Mouse (Mus musculus) heart, adult 2 months (tissue): ENCODE measurements around the gene Slc2a13. TPM values are rescaled to one million over a fixed set of nuclear protein-coding genes. Genes with fewer than 3 reads are reported as not detected.

Source experiments
- DNase-seq, 2 experiments: peaks; one replicate each; pipeline ENCODE4 v3.0.0; 2021
- H3K27ac ChIP-seq: fragments of 200-600 bp; 2 replicates; pipeline ENCODE4 v1.8.1; 2022
- H3K27me3 ChIP-seq: fragments of 200-500 bp; 2 replicates; pipeline ENCODE4 v1.6.1; 2012; ENCODE audit warnings: mild to moderate bottlenecking, low read length, inconsistent platforms, mixed read lengths; ENCODE audit not compliant: control insufficient read depth, insufficient read depth
- H3K36me3 ChIP-seq: fragments of 200-500 bp; 2 replicates; pipeline ENCODE4 v1.6.1; 2012; ENCODE audit warnings: low read length, inconsistent platforms; ENCODE audit not compliant: control insufficient read depth, insufficient read depth
- H3K4me1 ChIP-seq: fragments of 200-500 bp; 2 replicates; pipeline ENCODE4 v1.6.1; 2011; ENCODE audit warnings: low read length; ENCODE audit not compliant: control insufficient read depth, insufficient read depth
- H3K4me3 ChIP-seq: fragments of 200-600 bp; 2 replicates; pipeline ENCODE4 v1.8.1; 2022
- H3K79me2 ChIP-seq: fragments of 200-500 bp; replicated peaks from 2 replicates; pipeline ENCODE4 v1.6.1; 2012; ENCODE audit warnings: mild to moderate bottlenecking, inconsistent platforms, low read length, moderate library complexity, mixed read lengths; ENCODE audit not compliant: control insufficient read depth, insufficient read depth
- H3K9ac ChIP-seq: fragments of 200-500 bp; 2 replicates; pipeline ENCODE4 v1.6.1; 2012; ENCODE audit warnings: low read depth, mild to moderate bottlenecking, control low read depth, inconsistent platforms, low read length, mixed read lengths
- CTCF ChIP-seq: fragments of 200-600 bp; IDR thresholded peaks from 2 replicates; pipeline ENCODE4 v1.8.1; 2022; ENCODE audit warnings: antibody characterized with exemption, mild to moderate bottlenecking, moderate library complexity
- EP300 ChIP-seq: fragments of 200-500 bp; IDR thresholded peaks from 2 replicates; pipeline ENCODE4 v1.6.1; 2011; ENCODE audit warnings: low read depth, low read length, control low read depth; ENCODE audit not compliant: insufficient read depth
- POLR2A ChIP-seq: fragments of 200-500 bp; IDR thresholded peaks from 2 replicates; pipeline ENCODE4 v1.6.1; 2011; ENCODE audit warnings: mild to moderate bottlenecking, low read depth, low read length, control low read depth; ENCODE audit not compliant: insufficient read depth
- WGBS: fragments of 180-500 bp; shearing (Covaris S2); methylation state at CpG from one replicate; pipeline ENCODE4 v1.1.7; 2018; 5-methylcytosine and 5-hydroxymethylcytosine counted together
- intact Hi-C: fragments of 180-260 bp; cut with DNase I; formaldehyde crosslinking; loops from one replicate; pipeline ENCODE4 v1.15.1; 2025
- polyA plus RNA-seq: library from polyadenylated mRNA; depleted of rRNA; stranded (reverse); fragments of >200 nt; gene quantifications from 2 replicates; pipeline ENCODE4 v1.2.3, GENCODE M21; 2012
- total RNA-seq, 2 experiments: library from RNA; stranded (reverse); gene quantifications; 2 replicates each; pipeline ENCODE4 v1.2.3; 2021

Gene Slc2a13
- total and polyA plus RNA-seq, 3 experiments, result 0.41 to 0.98 (median 0.84) TPM

DNA sequence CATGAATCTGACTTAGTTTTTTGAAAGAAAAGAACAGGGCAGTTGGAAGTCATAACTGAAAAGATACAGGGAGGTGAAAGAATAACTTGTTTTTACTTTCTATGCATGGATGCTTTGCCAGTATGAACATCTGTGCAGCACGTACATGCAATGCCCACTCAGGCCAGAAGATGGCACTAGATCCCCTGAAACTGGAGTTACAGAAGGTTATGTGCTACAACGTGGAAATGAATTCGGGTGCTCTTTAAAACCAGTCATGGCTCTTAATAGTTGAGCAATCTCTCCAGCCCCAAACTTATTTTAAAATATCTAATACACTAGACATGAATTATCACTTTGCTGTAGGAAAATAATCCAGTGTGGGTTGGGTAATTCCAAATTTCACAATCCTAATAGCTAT lies 271.7 kb downstream of the Slc2a13 start:
- Histone ChIP-seq H3K4me1 (no peaks in the 10 kb centered on the region), H3K27ac (no peak overlapping the region), H3K4me3 (no peak overlapping the region), H3K36me3 (no peaks in the 10 kb centered on the region), H3K27me3 (no peaks in the 10 kb centered on the region), H3K9ac (no peak overlapping the region), H3K79me2 (no peaks in the 10 kb centered on the region)
- WGBS, result 3% methylated on average over 3 of the region's 3 CpGs
- DNase-seq, result peak; percentile 80 to 93
- intact Hi-C loops, result loop anchor here (1.0 to 5.0 kb wide), 3 partner anchors 134 to 451 kb away; no protein-coding TSS in a partner anchor
- TF ChIP-seq EP300, result 0 out of 2 replicates have a peak, but pooled peaks have one; percentile 51
- TF ChIP-seq CTCF, result peak; percentile 99
- TF ChIP-seq POLR2A, result no peak

DNA sequence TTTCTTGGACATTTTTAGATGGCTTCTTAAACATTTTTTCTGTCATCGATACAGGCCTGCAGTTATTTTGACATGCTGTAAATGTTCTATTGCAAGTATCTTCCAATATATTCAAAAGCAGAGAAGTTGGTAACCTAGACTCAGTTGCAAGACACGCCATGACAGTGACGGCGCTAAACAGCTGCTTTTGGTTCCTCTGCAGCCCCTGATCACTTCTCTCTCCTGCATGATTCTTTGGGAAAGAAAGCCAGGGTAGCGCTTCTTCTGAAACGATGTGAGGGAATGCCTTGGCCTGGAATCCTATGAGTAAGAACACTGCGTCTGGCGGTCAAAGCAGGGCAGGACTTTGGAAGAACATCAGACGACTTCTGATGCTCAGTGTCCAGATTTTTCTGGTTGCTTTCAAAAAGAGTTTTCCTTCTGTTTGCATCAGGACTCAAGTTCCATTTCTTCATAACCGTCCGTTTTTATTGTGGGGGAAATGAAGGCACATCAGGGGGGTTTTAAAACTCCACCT lies 273.7 kb downstream of the Slc2a13 start:
- TF ChIP-seq CTCF (no peak), EP300 (no peak), POLR2A (no peak)
- peak in 1 of 2 experiments; percentile 13 for DNase-seq
- Histone ChIP-seq H3K4me1 (no peaks in the 10 kb centered on the region), H3K9ac (no peak overlapping the region), H3K79me2 (no peaks in the 10 kb centered on the region), H3K27ac (no peak overlapping the region), H3K36me3 (no peaks in the 10 kb centered on the region), H3K27me3 (no peaks in the 10 kb centered on the region), H3K4me3 (no peak overlapping the region)
- 74% methylated on average over 11 of the region's 11 CpGs for WGBS
- intact Hi-C loops, result no loop called here

DNA sequence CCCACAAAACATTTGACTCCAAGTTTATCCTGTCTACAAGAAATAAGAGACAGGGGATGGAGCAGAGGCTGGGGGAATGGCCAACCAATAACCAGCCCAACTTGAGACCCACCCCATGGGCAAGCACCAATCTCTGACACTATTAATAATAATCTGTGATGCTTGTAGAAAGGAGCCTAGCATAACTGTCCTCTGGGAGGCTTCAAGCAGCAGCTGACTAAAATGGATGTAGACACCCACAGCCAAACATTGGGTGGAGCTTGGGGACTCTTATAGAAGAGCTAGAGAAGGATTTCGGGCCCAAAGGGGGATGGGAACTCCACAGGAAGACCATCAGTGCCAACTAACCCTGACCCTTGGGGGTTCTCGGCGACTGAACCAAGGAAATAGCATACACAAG lies 289.6 kb downstream of the Slc2a13 start:
- H3K4me1 ChIP-seq, result no peaks in the 10 kb centered on the region
- no peak overlapping the region for H3K4me3 ChIP-seq
- no peaks in the 10 kb centered on the region for H3K36me3 ChIP-seq
- intact Hi-C loops, result no loop called here
- no peak for TF ChIP-seq CTCF
- TF ChIP-seq POLR2A, result no peak
- no peak for TF ChIP-seq EP300
- DNase-seq, result no peak
- H3K27me3 ChIP-seq, result no peaks in the 10 kb centered on the region
- no peaks in the 10 kb centered on the region for H3K79me2 ChIP-seq
- no peak overlapping the region for H3K27ac ChIP-seq
- H3K9ac ChIP-seq, result no peak overlapping the region
- 67% methylated on average over 3 of the region's 3 CpGs for WGBS

DNA sequence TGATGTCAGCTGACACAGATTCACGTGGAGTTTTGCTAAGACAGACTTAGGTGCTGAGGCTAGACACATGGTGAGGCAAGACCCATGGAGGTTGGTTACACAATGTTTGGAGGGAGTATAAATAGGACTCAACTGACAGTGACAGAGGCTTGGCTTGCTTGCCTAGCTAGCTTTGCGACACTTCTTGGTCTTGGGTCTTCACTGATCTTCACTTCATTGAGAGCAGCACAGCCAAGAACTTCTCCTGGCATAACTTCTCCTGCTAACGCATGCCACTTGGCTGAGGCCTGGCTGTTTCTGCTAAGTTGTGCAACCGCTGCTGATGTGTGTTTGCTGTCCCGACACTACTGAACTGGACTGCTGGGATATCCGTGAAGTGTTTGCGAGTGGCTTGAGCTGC lies 290.2 kb downstream of the Slc2a13 start:
- Histone ChIP-seq H3K27me3 (no peaks in the 10 kb centered on the region), H3K4me1 (no peaks in the 10 kb centered on the region), H3K27ac (no peak overlapping the region), H3K9ac (no peak overlapping the region), H3K36me3 (no peaks in the 10 kb centered on the region), H3K4me3 (no peak overlapping the region), H3K79me2 (no peaks in the 10 kb centered on the region)
- WGBS, result 75% methylated on average over 7 of the region's 7 CpGs
- intact Hi-C loops, result no loop called here
- TF ChIP-seq POLR2A (no peak), CTCF (no peak), EP300 (no peak)
- peak; percentile 35 to 56 for DNase-seq

DNA sequence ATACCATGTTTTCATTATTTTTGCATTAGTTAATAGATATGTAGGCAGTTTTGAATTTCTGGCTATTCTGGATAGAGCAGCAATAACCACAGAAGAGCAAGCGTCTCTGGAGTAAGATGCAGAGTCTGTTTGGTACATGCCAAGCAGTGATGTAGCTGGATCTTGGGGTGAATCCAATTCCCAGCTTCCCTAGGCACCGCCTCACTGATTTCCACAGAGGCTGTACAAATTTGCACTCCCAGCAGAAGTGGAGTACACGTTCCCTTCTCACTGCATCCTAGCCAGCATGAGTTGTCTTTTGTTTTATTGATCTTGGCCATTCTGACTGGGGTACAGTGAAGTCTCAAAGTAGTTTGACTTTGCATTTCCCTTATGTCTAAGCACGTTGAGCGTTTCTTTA lies 291.5 kb downstream of the Slc2a13 start:
- WGBS, result 82% methylated on average over 5 of the region's 5 CpGs
- TF ChIP-seq POLR2A (no peak), EP300 (no peak), CTCF (no peak)
- H3K4me1 ChIP-seq, result no peaks in the 10 kb centered on the region
- DNase-seq, result no peak
- H3K9ac ChIP-seq, result no peak overlapping the region
- no peaks in the 10 kb centered on the region for H3K27me3 ChIP-seq
- H3K79me2 ChIP-seq, result no peaks in the 10 kb centered on the region
- H3K36me3 ChIP-seq, result no peaks in the 10 kb centered on the region
- intact Hi-C loops, result no loop called here
- H3K27ac ChIP-seq, result no peak overlapping the region
- H3K4me3 ChIP-seq, result no peak overlapping the region

DNA sequence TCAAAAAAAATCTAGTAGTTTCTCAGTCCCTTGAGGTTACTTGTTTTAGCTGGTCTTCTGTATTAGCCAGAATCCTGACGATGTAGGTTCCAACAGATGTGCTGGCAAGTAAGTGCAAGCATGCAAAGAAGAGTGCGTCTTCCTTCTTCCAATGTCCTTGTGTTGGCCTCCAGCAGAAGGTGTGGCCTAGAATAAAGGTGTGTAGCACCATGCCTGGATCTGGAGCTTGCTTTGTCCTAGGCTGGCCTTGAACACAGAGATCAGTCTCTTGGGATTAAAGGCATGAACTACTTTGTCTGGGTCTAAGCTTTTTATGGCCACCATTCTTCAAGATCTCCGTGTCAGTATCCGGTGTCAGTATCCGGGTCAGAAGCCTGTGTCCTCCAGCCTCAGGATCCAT lies 293.5 kb downstream of the Slc2a13 start:
- H3K4me1 ChIP-seq, result no peaks in the 10 kb centered on the region
- intact Hi-C loops, result no loop called here
- H3K27me3 ChIP-seq, result no peaks in the 10 kb centered on the region
- WGBS, result 87% methylated on average over 5 of the region's 5 CpGs
- TF ChIP-seq POLR2A (no peak), CTCF (no peak), EP300 (no peak)
- no peaks in the 10 kb centered on the region for H3K79me2 ChIP-seq
- H3K4me3 ChIP-seq, result no peak overlapping the region
- no peaks in the 10 kb centered on the region for H3K36me3 ChIP-seq
- DNase-seq, result no peak
- H3K27ac ChIP-seq, result no peak overlapping the region
- no peak overlapping the region for H3K9ac ChIP-seq
